Mouse (Mus musculus): ENCODE data around the gene Tnfaip1. TPM values are rescaled to one million over a fixed set of nuclear protein-coding genes. Genes with fewer than 3 reads are reported as not detected.

Gene Tnfaip1
- total RNA-seq, 4 experiments from 2014 or later: 39.9 to 52.6 (median 47.0) TPM

DNA sequence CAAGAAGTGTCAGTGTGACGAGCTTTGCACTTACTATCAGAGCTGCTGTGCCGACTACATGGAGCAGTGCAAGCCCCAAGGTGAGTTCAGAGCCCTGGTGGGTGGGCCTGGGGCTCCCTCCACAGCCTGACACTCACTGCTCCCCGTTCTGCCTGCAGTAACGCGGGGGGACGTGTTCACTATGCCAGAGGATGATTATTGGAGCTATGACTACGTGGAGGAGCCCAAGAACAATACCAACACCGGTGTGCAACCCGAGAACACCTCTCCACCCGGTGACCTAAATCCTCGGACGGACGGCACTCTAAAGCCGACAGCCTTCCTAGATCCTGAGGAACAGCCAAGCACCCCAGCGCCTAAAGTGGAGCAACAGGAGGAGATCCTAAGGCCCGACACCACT is 36.6 kb downstream of the Tnfaip1 start:
- DNase-seq: no peak

GRCm38 (mm10) chr11:78499004-78499403 is 37.1 kb downstream of the Tnfaip1 start, which contains the start of gene Vtn:
Gene Vtn, plus strand, starts transcription at chr11:78499091.
- DNase-seq: no peak

- peak; percentile 92 for DNase-seq
Measured at GRCm38 (mm10) chr11:78497544-78498522, 38.3 kb downstream of the Tnfaip1 start, which contains the start of gene Sarm1. Gene Sarm1, minus strand, starts transcription at chr11:78497754.

DNA sequence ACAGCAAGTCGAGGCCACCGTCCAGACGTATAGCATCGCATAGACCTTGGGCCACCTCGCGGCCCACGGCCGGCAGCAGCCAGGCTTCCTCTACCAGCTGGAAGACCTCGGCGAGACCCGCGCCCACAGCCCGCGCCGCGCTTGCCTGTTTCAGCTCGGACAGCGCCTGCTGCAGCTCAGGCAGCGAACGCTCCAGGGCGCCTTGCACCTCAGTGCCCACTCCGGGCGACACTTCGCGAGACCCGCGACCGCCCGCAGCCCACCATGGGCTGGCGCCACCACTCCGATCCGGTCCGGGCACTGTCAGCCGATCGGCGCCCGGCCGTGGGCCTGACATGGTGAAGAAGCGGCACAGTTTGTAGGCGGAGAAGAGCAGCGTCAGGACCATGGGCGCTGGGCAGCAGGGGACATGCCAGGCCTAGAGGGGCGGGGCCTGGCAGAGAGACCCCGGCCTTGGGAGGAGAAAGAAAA is 39.0 kb downstream of the Tnfaip1 start:
- no peak for DNase-seq

DNA sequence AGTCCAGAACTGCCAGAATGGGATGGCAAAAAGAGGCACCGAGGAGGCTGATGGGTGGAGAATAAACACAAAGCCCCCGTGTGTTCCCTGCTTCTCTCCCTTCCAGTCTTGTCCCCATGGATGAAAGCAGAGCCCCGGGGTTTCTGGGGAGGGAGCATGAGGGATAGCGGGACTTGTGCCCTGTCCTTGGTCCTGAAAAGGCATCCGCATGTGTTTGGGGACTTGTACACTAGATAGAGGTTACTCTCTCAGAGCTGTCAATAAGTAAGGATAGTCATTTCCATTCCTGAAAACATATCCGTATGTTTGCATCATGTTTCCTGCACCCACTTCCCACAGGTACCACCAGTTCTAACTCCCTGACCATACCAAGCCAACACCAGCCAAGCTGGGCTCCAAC is 40.2 kb downstream of the Tnfaip1 start:
- no peak for DNase-seq

DNA sequence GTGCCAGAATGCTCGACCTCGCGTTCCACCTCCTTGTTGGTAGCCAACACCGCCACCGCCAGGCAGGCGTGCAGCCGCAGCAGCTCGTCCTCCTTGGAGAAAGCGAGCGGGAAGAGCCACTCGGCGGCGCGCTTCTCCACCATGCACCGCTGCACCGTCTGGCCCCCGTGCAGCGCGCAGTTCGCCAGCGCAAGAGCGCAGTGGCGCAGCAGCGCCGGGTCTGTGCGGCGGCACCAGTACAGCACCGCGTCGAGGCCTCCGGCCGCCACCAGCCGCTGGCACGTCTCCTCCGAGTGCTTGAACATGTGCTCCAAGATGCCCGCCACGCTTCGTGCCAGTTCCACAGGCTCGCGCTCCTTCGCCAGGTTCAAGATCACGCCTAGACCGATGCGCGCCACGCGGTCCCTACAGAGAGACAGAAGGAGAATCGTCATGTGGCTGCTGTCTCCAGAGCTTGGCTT is 45.3 kb downstream of the Tnfaip1 start:
- no peak for DNase-seq

GRCm38 (mm10) chr11:78488168-78488567 is 48.0 kb downstream of the Tnfaip1 start:
- peak; percentile 45 for DNase-seq

GRCm38 (mm10) chr11:78483639-78484038 is 52.5 kb downstream of the Tnfaip1 start:
- no peak for DNase-seq

- DNase-seq: no peak
Measured at GRCm38 (mm10) chr11:78475289-78475688, 60.8 kb downstream of the Tnfaip1 start.

Other genes with a start within 250 kb of the Tnfaip1 start
- 1 to 10 TPM in 3 of 4 experiments, under 1 TPM in 1; 0.26 to 1.8 (median 1.5) TPM for gene BC030499, start 245.5 kb downstream of the Tnfaip1 start, total RNA-seq (2022)
- 1 to 10 TPM; 5.1 to 8.3 (median 6.9) TPM for gene Spag5, start 234.8 kb downstream of the Tnfaip1 start, total RNA-seq (2022)
- 10 to 100 TPM; 23.4 to 54.0 (median 37.5) TPM for gene Aldoc, start 213.4 kb downstream of the Tnfaip1 start, total RNA-seq (2022)
- gene Pigs, start 207.9 kb downstream of the Tnfaip1 start, total RNA-seq (2022): 10 to 100 TPM; 83.3 to 84.7 (median 83.9) TPM
- 10 to 100 TPM; 45.1 to 60.9 (median 53.0) TPM for gene Unc119, start 192.8 kb downstream of the Tnfaip1 start, total RNA-seq (2022)
- under 1 TPM; 0.20 to 0.77 (median 0.31) TPM for gene Foxn1, start 149.8 kb downstream of the Tnfaip1 start, total RNA-seq (2022)
- not detected for gene Slc13a2, start 114.1 kb downstream of the Tnfaip1 start, total RNA-seq (2022)
- 10 to 100 TPM; 36.9 to 54.8 (median 42.6) TPM for gene Slc46a1, start 70.6 kb downstream of the Tnfaip1 start, total RNA-seq (2022)
- gene Sarm1, start 38.6 kb downstream of the Tnfaip1 start, total RNA-seq (2022): 10 to 100 TPM in 2 of 4 experiments, 1 to 10 TPM in 2; 6.4 to 15.1 (median 9.0) TPM
- gene Vtn, start 37.2 kb downstream of the Tnfaip1 start, total RNA-seq (2022): 1 to 10 TPM in 2 of 4 experiments, under 1 TPM in 2; 0.66 to 3.2 (median 1.1) TPM
- gene Sebox, start 32.9 kb downstream of the Tnfaip1 start, total RNA-seq (2022): not detected
- gene Tmem199, start 24.2 kb downstream of the Tnfaip1 start, total RNA-seq (2022): 10 to 100 TPM; 27.5 to 36.3 (median 34.5) TPM
- gene Poldip2, start 24.1 kb downstream of the Tnfaip1 start, total RNA-seq (2022): 100 to 1,000 TPM; 129 to 171 (median 150) TPM
- gene Ift20, start within 50 bp of the Tnfaip1 start, total RNA-seq (2022): 100 to 1,000 TPM; 103 to 135 (median 123) TPM
- 10 to 100 TPM; 46.3 to 65.0 (median 55.8) TPM for gene Tmem97, start 14.4 kb upstream of the Tnfaip1 start, total RNA-seq (2022)
- 10 to 100 TPM; 45.2 to 62.8 (median 54.4) TPM for gene Nlk, start 161.0 kb upstream of the Tnfaip1 start, total RNA-seq (2022)
- 10 to 100 TPM; 61.2 to 71.8 (median 64.7) TPM for gene Ccnq, start 215.4 kb upstream of the Tnfaip1 start, total RNA-seq (2022)